Mouse (Mus musculus) E14TG2a.4 (cell line): ENCODE results near the gene Cdc42ep1.

ENCODE experiments used
- H3K27me3 ChIP-seq: 2 replicates; pipeline ENCODE4 v1.6.1; 2014; ENCODE audit warnings: low read length, control low read depth; ENCODE audit not compliant: insufficient read depth
- H3K36me3 ChIP-seq: 2 replicates; pipeline ENCODE4 v1.6.1; 2014; ENCODE audit warnings: low read length, control low read depth; ENCODE audit not compliant: insufficient read depth
- H3K4me1 ChIP-seq: replicated peaks from 2 replicates; pipeline ENCODE4 v1.6.1; 2014; ENCODE audit warnings: low read depth, low read length, control low read depth
- H3K4me3 ChIP-seq: replicated peaks from 2 replicates; pipeline ENCODE4 v1.5.1; 2014; ENCODE audit warnings: mild to moderate bottlenecking, low read length
- H3K9me3 ChIP-seq: 2 replicates; pipeline ENCODE4 v1.6.1; 2014; ENCODE audit warnings: low read length, control low read depth
- CTCF ChIP-seq: conservative IDR thresholded peaks from 2 replicates; pipeline ENCODE4 v1.5.1; 2014; ENCODE audit warnings: low read length
- NANOG ChIP-seq: IDR thresholded peaks from 2 replicates; pipeline ENCODE4 v1.6.1; 2014; ENCODE audit warnings: borderline replicate concordance, low read length, mixed read lengths
- POU5F1 ChIP-seq: IDR thresholded peaks from 2 replicates; pipeline ENCODE4 v1.6.1; 2014; ENCODE audit warnings: low read length, borderline replicate concordance

Cdc42ep1 gene

GRCm38 (mm10) chr15:78804326-78804725 lies 38.1 kb upstream of the Cdc42ep1 start:
- no peak for TF ChIP-seq NANOG
- TF ChIP-seq CTCF = no peak
- TF ChIP-seq POU5F1 = no peak
- no peaks in the 10 kb centered on the region for H3K9me3 ChIP-seq
- no peaks in the 10 kb centered on the region for H3K36me3 ChIP-seq
- no peak overlapping the region for H3K4me3 ChIP-seq
- peaks cover 67% of the 10 kb centered on the region for H3K27me3 ChIP-seq
- peaks cover 62% of the 10 kb centered on the region for H3K4me1 ChIP-seq

DNA sequence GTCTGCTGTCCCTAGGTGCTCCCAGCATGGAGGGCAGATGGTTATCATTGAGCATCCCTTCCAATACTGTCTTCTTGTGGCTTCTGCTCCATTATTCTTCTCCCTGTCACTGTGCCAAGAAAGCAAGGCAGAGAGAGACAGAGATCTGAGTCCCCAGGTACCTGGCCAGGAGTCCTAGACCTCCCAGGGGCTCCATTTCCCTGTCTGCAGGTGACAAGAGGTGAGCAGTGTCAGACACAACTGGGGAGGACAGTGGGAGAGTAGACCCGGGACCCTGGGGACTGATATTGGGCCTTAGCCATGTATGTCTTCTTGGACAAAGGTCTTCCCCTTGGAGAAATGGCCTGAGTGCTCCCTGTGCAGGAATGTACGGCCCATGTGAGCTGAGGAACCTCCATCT lies 37.1 kb upstream of the Cdc42ep1 start:
- no peaks in the 10 kb centered on the region for H3K36me3 ChIP-seq
- TF ChIP-seq NANOG = no peak
- no peak for TF ChIP-seq CTCF
- no peak for TF ChIP-seq POU5F1
- H3K9me3 ChIP-seq = no peaks in the 10 kb centered on the region
- H3K27me3 ChIP-seq = peaks cover 66% of the 10 kb centered on the region
- H3K4me1 ChIP-seq = peaks cover 72% of the 10 kb centered on the region
- H3K4me3 ChIP-seq = no peak overlapping the region

GRCm38 (mm10) chr15:78806614-78807013 lies 35.8 kb upstream of the Cdc42ep1 start:
- peaks cover 80% of the 10 kb centered on the region for H3K4me1 ChIP-seq
- H3K4me3 ChIP-seq = no peak overlapping the region
- H3K27me3 ChIP-seq = peaks cover 57% of the 10 kb centered on the region
- H3K36me3 ChIP-seq = no peaks in the 10 kb centered on the region
- TF ChIP-seq POU5F1 (no peak), CTCF (no peak), NANOG (no peak)
- no peaks in the 10 kb centered on the region for H3K9me3 ChIP-seq

DNA sequence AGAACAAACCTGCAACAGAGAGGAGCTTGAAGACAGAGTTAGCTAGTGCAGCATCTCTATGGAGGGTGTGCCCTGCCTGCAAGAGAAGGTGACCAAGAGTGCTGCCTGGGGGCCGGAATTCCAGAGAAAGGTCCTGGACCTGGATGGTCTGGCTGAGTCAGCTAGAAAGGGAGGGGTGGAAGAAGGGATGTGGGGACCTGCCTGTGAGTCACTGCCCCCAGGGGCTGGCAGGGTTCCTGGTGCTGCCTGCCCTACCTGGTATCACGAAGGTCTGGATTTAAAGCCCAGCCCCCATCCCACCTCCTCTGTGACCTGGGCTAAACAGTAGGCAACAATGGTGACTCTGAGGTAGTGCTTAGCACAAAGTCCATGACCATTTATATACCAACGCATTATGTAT lies 35.3 kb upstream of the Cdc42ep1 start:
- Histone ChIP-seq H3K4me1 (peaks cover 80% of the 10 kb centered on the region), H3K36me3 (no peaks in the 10 kb centered on the region), H3K4me3 (no peak overlapping the region), H3K27me3 (peaks cover 53% of the 10 kb centered on the region), H3K9me3 (no peaks in the 10 kb centered on the region)
- TF ChIP-seq CTCF (no peak), NANOG (no peak), POU5F1 (no peak)

GRCm38 (mm10) chr15:78808980-78809379 lies 33.4 kb upstream of the Cdc42ep1 start:
- Histone ChIP-seq H3K4me1 (peaks cover 71% of the 10 kb centered on the region), H3K4me3 (no peak overlapping the region), H3K36me3 (no peaks in the 10 kb centered on the region), H3K9me3 (no peaks in the 10 kb centered on the region), H3K27me3 (peaks cover 37% of the 10 kb centered on the region)
- TF ChIP-seq POU5F1 = no peak
- no peak for TF ChIP-seq CTCF
- TF ChIP-seq NANOG = no peak

DNA sequence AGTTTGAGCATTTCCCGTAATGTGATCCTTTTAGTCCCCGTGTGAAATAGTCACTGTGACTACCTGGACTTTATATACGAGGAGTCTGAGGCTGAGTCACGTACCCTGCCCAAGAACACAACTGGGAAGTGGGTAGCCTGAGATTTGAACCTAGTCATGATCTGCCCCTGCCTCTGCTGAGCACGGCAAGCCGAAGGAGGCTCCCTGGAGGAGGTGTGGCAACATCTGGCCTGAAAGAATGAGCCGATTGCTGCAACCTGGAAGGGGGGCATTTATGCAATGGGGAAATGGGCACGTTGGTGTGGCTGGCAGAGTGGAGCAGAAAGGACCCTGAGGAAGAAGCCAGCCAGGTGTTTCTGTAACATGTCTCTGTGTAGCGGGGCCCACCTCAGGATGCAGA lies 32.7 kb upstream of the Cdc42ep1 start:
- TF ChIP-seq CTCF = no peak
- no peak for TF ChIP-seq NANOG
- no peak for TF ChIP-seq POU5F1
- H3K9me3 ChIP-seq = no peaks in the 10 kb centered on the region

GRCm38 (mm10) chr15:78810146-78810545 lies 32.3 kb upstream of the Cdc42ep1 start:
- 0 out of 2 replicates have a peak overlapping the region, but pooled peaks have one; percentile 10 for H3K4me3 ChIP-seq
- no peaks in the 10 kb centered on the region for H3K9me3 ChIP-seq
- no peak for TF ChIP-seq POU5F1
- TF ChIP-seq NANOG = no peak
- no peak for TF ChIP-seq CTCF
- no peaks in the 10 kb centered on the region for H3K36me3 ChIP-seq
- peaks cover 32% of the 10 kb centered on the region for H3K27me3 ChIP-seq
- peaks cover 62% of the 10 kb centered on the region for H3K4me1 ChIP-seq

More for the DNA sequence above, 32.7 kb upstream of the Cdc42ep1 start:
- 0 out of 2 replicates have a peak overlapping the region, but pooled peaks have one; percentile 10 for H3K4me3 ChIP-seq
- H3K36me3 ChIP-seq = no peaks in the 10 kb centered on the region
- peaks cover 32% of the 10 kb centered on the region for H3K27me3 ChIP-seq
- H3K4me1 ChIP-seq = peaks cover 63% of the 10 kb centered on the region

- TF ChIP-seq POU5F1 (no peak), CTCF (no peak), NANOG (no peak)
- peaks cover 47% of the 10 kb centered on the region for H3K4me1 ChIP-seq
- H3K9me3 ChIP-seq = no peaks in the 10 kb centered on the region
Observed at GRCm38 (mm10) chr15:78813603-78814002, 28.8 kb upstream of the Cdc42ep1 start.

GRCm38 (mm10) chr15:78815314-78816073 lies 26.9 kb upstream of the Cdc42ep1 start:
- H3K4me3 ChIP-seq = peak overlapping the region; percentile 43; the same call in 1 of the 2 replicates
- H3K27me3 ChIP-seq = peaks cover 9% of the 10 kb centered on the region
- TF ChIP-seq POU5F1 (no peak), CTCF (no peak)
- H3K9me3 ChIP-seq = no peaks in the 10 kb centered on the region
- H3K36me3 ChIP-seq = no peaks in the 10 kb centered on the region
- peaks cover 31% of the 10 kb centered on the region for H3K4me1 ChIP-seq

More at GRCm38 (mm10) chr15:78813603-78814002, 28.8 kb upstream of the Cdc42ep1 start:
- Histone ChIP-seq H3K4me3 (no peak overlapping the region), H3K27me3 (peaks cover 8% of the 10 kb centered on the region), H3K36me3 (no peaks in the 10 kb centered on the region)
